Mouse (Mus musculus) E14TG2a.4 (cell line): ENCODE results near the gene Mast4.

Experiments
- CTCF ChIP-seq: conservative IDR thresholded peaks from 2 replicates; pipeline ENCODE4 v1.5.1; 2014; ENCODE audit warnings: low read length
- NANOG ChIP-seq: IDR thresholded peaks from 2 replicates; pipeline ENCODE4 v1.6.1; 2014; ENCODE audit warnings: borderline replicate concordance, low read length, mixed read lengths
- POU5F1 ChIP-seq: IDR thresholded peaks from 2 replicates; pipeline ENCODE4 v1.6.1; 2014; ENCODE audit warnings: low read length, borderline replicate concordance

DNA sequence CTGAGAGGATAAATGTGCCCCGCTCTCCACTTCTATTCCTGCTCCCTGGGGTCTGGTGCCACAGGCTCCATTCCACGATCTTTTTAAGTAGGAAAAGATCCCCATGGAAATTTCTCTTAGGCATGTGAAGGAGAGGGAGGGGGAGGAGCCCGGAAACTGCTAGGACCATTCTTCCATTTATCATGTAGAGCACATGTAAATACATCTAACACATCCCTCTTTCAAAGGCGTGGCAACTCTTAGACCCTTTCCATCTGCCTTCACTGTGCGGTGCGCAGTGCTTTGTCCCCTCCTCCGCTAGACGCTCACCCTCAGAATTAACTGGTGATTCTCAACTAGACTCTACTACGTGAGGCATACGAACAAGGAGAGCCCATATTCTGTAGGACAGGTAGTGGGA is 584.4 kb downstream of the Mast4 start:
- TF ChIP-seq CTCF, result no peak
- no peak for TF ChIP-seq POU5F1
- no peak for TF ChIP-seq NANOG
